Comparison of ENCODE assay signal across 8 mouse cellular contexts in the genomic region with DNA sequence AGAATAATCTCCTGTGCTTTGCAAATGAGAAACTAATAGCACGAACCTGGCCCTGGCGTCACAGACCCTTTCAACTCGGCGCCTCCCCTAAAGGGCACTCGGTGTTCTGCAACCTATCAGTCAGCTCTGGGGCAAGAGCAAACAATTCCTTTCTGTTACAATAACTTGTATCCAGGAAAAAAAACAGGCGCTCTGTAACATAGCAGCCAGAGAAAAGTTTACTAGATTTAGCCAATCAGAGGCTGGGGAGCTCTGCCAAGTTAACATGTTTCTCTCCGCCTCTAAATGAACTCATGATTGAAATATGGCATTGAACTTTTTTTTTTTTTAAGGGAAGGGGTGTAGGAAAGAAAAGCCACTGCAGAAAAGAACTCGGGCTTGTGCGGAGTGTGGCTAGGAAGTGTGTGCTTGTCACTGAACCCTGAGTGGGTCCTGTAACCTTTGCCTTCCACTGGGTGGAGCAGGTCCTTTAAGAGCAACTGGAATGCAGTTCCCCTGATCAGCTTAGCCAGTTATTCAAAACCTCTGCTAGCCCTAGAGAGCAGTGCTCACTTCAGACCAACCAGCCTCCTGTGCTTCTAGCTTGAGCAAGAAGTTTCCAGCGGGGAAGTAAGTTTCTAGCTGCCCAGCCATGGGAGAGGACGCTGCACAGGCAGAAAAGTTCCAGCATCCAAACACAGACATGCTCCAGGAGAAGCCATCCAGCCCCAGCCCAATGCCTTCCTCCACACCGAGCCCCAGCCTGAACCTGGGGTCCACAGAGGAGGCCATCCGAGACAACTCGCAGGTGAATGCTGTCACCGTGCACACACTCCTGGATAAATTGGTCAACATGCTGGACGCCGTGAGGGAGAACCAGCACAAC. TPM values are rescaled to one million over a fixed set of nuclear protein-coding genes. Genes with fewer than 3 reads are reported as not detected.
DNase-seq lines count a peak whose midpoint lies in the region; ATAC-seq and TF ChIP-seq lines count a peak whose summit lies in the region.

A gene (plus strand): TSS at position 372 of the 865 bp plus-strand sequence.

- peak within 1 kb of the TSS; percentile 84 for H3K4me3 ChIP-seq in gastrocnemius, adult 2 months
- H3K4me3 ChIP-seq in hindbrain, embryonic 16.5 days (ENCODE audit: low read length) = peak within 1 kb of the TSS; percentile 16
- H3K4me3 ChIP-seq in liver, embryonic 15.5 days (replicated peaks) = peak within 1 kb of the TSS; percentile 34

- peak within 1 kb of the TSS; percentile 31 for H3K4me2 ChIP-seq in hindbrain, embryonic 16.5 days (ENCODE audit: low read length)
- H3K4me2 ChIP-seq in liver, embryonic 15.5 days = peak within 1 kb of the TSS; percentile 43

- peak; percentile 39 for TF ChIP-seq CTCF in gastrocnemius, adult 2 months (IDR thresholded peaks at IDR 0.05)

- H3K36me3 ChIP-seq in hindbrain, embryonic 16.5 days (ENCODE audit: control insufficient read depth, insufficient read depth, low read length) = no peaks in the 10 kb centered on the region
- no peaks in the 10 kb centered on the region for H3K36me3 ChIP-seq in liver, embryonic 15.5 days (replicated peaks)

- H3K9ac ChIP-seq in hindbrain, embryonic 16.5 days (ENCODE audit: low read depth, low read length) = peak within 1 kb of the TSS; percentile 11; the same call in 1 of the 2 replicates
- H3K9ac ChIP-seq in liver, embryonic 15.5 days = no peak within 1 kb of the TSS

- intact Hi-C loops in gastrocnemius, adult 2 months (cut with DNase I) = no loop called here

- peak; percentile 47 for ATAC-seq in hindbrain, embryonic 16.5 days
- ATAC-seq in liver, embryonic 15.5 days (ENCODE audit: insufficient read depth) = peak; percentile 72
- ATAC-seq in monocyte, adult 5-6 weeks (replicated peaks; ENCODE audit: insufficient number of reproducible peaks, low FRiP score, low TSS enrichment, poor library complexity, severe bottlenecking) = no peak
- no peak for ATAC-seq in granulocyte monocyte progenitor cell, adult 5-6 weeks (replicated peaks; ENCODE audit: poor library complexity, severe bottlenecking)

- peak within 1 kb of the TSS; percentile 90 for H3K27ac ChIP-seq in gastrocnemius, adult 2 months
- H3K27ac ChIP-seq in hindbrain, embryonic 16.5 days (ENCODE audit: low read depth, low read length) = peak within 1 kb of the TSS; percentile 61
- peak within 1 kb of the TSS; percentile 65 for H3K27ac ChIP-seq in liver, embryonic 15.5 days (replicated peaks)

- peaks cover 7% of the 10 kb centered on the region; the same call in 1 of the 2 replicates for H3K4me1 ChIP-seq in hindbrain, embryonic 16.5 days (ENCODE audit: control insufficient read depth, insufficient read depth, low read depth, low read length)
- no peaks in the 10 kb centered on the region for H3K4me1 ChIP-seq in liver, embryonic 15.5 days (replicated peaks)

- no peaks in the 10 kb centered on the region for H3K27me3 ChIP-seq in hindbrain, embryonic 16.5 days (replicated peaks; ENCODE audit: control insufficient read depth, insufficient read depth, low read length)
- H3K27me3 ChIP-seq in liver, embryonic 15.5 days = no peaks in the 10 kb centered on the region

- 57% methylated on average over 17 of the region's 17 CpGs for WGBS in hindbrain, embryonic 16.5 days
- 38% methylated on average over 17 of the region's 17 CpGs for WGBS in liver, embryonic 15.5 days (ENCODE audit: insufficient replicate concordance)

- H3K9me3 ChIP-seq in hindbrain, embryonic 16.5 days (ENCODE audit: control insufficient read depth, low read length) = no peaks in the 10 kb centered on the region
- no peaks in the 10 kb centered on the region for H3K9me3 ChIP-seq in liver, embryonic 15.5 days (replicated peaks)

- DNase-seq in urinary bladder, adult 18-20 months (ENCODE audit: low spot score in 2 of 2) = peak; percentile 23 to 53
- no peak for DNase-seq in urinary bladder, postnatal 10 days (ENCODE audit: low spot score)
- peak; percentile 64 for DNase-seq in gastrocnemius, adult 2 months
- peak; percentile 76 for DNase-seq in skeletal muscle tissue, adult 2 months (ENCODE audit: low read depth, low spot score)

RNA-seq across cellular contexts. Expression of the gene that starts here (rescaled TPM):
- total RNA-seq in gastrocnemius, adult 2 months (2021) = 10 to 100 TPM; 24.9 to 34.6 TPM
- polyA plus RNA-seq in hindbrain, embryonic 16.5 days (2015; fragmentation: Nextera tagmentation; extraction: Ambion mirVana) = 10.2 and 13.5 TPM in 2 replicates
- polyA plus RNA-seq in liver, embryonic 15.5 days (2015; fragmentation: Nextera tagmentation; extraction: Ambion mirVana) = 22.8 and 23.2 TPM in 2 replicates
- 1.8 to 24.1 TPM (median 1.9 TPM) in 3 replicates for total RNA-seq in monocyte, adult 5-6 weeks (2017)
- not detected in 2 replicates for total RNA-seq in granulocyte monocyte progenitor cell, adult 5-6 weeks (2014; fragmentation: Nextera tagmentation)
- 1.6 and 2.2 TPM in 2 replicates for total RNA-seq in granulocyte monocyte progenitor cell, adult 5-6 weeks (2017)

Comparison
In these comparisons a context has a peak if more than half of its experiments do, and no peak if none do; other contexts are left out.
1. H3K4me3 ChIP-seq: peak in every context shown above with its lines; median percentile 84 in gastrocnemius, adult 2 months; 34 in liver, embryonic 15.5 days; 16 in hindbrain, embryonic 16.5 days.
2. ATAC-seq: peak in hindbrain, embryonic 16.5 days (single experiment) and liver, embryonic 15.5 days (single experiment); none in monocyte, adult 5-6 weeks (single experiment) and granulocyte monocyte progenitor cell, adult 5-6 weeks (single experiment).
3. Peak in every context shown above with its lines, with median percentiles within 50 percentile points of each other: H3K27ac ChIP-seq.